Mouse (Mus musculus): ENCODE data around the gene Ecpas. TPM values are rescaled to one million over a fixed set of nuclear protein-coding genes. Genes with fewer than 3 reads are reported as not detected.

The Ecpas gene
- polyA plus RNA-seq, 1 experiment, result 10.4 TPM

DNA sequence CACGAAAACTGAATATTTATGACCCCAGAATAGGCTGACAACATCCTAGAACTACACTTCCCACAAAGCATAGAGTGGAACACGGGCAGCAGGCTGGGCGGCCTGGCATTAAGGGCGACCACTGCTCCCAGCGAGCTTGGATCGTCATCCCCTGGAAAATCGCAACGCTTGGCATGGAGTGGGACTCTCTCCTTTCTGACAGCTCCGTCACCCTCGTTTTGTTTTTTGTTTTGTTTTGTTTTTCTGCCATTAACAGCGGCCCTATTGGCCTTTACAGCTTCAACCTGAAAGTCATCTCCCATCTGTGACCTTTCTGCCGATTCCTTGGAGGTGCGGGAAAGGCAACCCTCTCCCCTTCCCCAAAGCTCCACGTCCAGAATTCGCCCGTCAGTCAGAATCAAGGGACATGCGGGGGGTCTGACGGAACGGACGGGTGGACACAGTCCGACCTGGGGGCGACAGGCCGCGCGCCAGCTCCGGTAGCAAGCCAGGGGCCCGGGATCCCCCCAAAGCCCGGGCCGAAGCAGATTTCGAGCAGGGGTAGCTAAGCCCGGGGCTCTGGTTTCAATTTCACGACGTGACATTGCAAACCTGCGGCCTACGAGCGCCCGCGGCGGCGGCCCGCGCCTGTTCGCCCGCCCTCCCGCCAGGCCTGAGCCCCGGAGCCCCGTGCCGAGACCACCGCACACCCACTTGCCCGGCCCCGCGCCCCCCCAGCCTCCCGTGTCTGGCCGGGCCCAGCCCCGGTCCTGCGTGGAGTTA lies 1.3 kb downstream of the Ecpas start:
- DNase-seq, result peak; percentile 62
- H3K27me3 ChIP-seq (replicated peaks; ENCODE audit: control insufficient read depth, insufficient read depth, low read length), result no peaks in the 10 kb centered on the region
- peak overlapping the region; percentile 78 for H3K27ac ChIP-seq (ENCODE audit: insufficient read depth, low read depth, low read length)
- H3K4me1 ChIP-seq (ENCODE audit: control insufficient read depth, insufficient read depth, low read length), result peaks cover 3% of the 10 kb centered on the region; the same call in 1 of the 2 replicates
- peak overlapping the region; percentile 68 for H3K4me3 ChIP-seq (ENCODE audit: insufficient read depth, low read depth, low read length)
- TF ChIP-seq CTCF (conservative IDR thresholded peaks at IDR 0.05; ENCODE audit: insufficient read depth, insufficient read length, low read depth, low read length) (no peak), POLR2A (IDR thresholded peaks at IDR 0.05; ENCODE audit: low read depth, low read length) (no peak)
- H3K36me3 ChIP-seq (ENCODE audit: control insufficient read depth, insufficient read depth, low read length), result no peaks in the 10 kb centered on the region
- under 1% methylated on average over 55 of the region's 56 CpGs for WGBS

DNA sequence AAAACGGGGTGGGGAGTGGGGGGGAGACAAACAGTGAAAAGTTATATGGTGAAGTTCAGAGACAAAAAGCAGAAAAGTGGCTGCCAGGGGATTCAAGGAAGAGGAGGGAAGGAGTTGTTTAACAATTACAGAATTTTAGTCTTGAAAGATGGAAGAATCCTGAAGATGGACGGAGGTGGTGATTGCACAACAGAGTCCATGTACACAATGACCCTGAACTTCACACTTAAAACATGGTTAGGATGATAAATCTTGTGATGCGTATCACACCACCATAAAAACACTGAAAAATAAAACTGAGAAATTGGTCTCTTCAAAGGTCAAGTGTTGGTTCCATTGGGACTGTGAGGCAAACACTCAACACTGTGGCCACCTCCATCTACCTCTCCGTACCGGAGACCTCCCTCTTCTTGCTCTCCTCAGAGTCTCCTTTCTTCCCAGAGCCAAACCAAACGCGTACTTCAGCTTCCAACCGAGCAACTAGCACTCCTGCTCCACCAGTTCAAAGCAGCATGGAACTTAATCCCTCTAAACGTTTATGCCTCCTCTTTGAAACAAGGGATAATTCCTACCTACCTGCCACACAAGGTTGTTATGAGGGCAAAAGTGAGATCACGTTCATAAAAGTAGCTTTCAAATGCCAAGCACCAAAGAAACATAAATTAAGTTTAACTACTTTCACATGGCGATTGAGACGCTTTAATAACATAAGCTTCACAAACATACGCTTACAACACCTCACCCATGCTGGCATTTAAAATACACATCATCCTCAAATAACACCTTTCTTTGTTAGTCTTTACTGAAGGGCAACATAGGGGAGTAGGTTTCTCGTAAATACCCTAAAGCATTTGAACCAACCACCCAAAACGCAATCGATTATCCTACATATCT lies 2.1 kb downstream of the Ecpas start:
- TF ChIP-seq CTCF (conservative IDR thresholded peaks at IDR 0.05; ENCODE audit: insufficient read depth, insufficient read length, low read depth, low read length) (no peak), POLR2A (IDR thresholded peaks at IDR 0.05; ENCODE audit: low read depth, low read length) (no peak)
- WGBS, result 34% methylated on average over 16 of the region's 16 CpGs
- Histone ChIP-seq H3K4me1 (ENCODE audit: control insufficient read depth, insufficient read depth, low read length) (peaks cover 3% of the 10 kb centered on the region; the same call in 1 of the 2 replicates), H3K4me3 (ENCODE audit: insufficient read depth, low read depth, low read length) (peak overlapping the region; percentile 68; the same call in 1 of the 2 replicates), H3K36me3 (ENCODE audit: control insufficient read depth, insufficient read depth, low read length) (no peaks in the 10 kb centered on the region), H3K27me3 (replicated peaks; ENCODE audit: control insufficient read depth, insufficient read depth, low read length) (no peaks in the 10 kb centered on the region), H3K27ac (ENCODE audit: insufficient read depth, low read depth, low read length) (peak overlapping the region; percentile 78; the same call in 1 of the 2 replicates)
- no peak for DNase-seq

DNA sequence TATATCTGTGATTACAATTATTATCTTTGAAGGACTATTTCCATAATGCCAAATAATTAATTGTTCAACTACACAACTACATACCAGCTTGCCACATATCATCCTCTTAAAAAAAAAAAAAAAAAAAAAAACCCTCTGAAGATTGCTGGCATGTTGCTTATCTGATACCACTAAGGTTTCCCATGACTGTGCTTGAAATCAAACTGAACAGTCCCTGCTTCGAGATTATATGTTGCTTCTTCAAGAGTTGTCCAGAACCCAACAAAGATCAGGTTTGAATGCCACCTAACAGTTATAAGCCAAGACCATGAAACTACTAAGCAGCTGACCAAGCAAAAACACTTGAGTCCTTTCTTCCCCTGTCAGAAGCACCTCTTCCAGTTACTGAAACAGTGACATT lies 5.1 kb downstream of the Ecpas start:
- Histone ChIP-seq H3K4me1 (ENCODE audit: control insufficient read depth, insufficient read depth, low read length) (peaks cover 12% of the 10 kb centered on the region; the same call in 1 of the 2 replicates), H3K27ac (ENCODE audit: insufficient read depth, low read depth, low read length) (no peak overlapping the region), H3K27me3 (replicated peaks; ENCODE audit: control insufficient read depth, insufficient read depth, low read length) (no peaks in the 10 kb centered on the region), H3K4me3 (ENCODE audit: insufficient read depth, low read depth, low read length) (no peak overlapping the region), H3K36me3 (ENCODE audit: control insufficient read depth, insufficient read depth, low read length) (no peaks in the 10 kb centered on the region)
- no peak for DNase-seq
- whole genome bisulfite sequencing, result 76% methylated on average over 1 of the region's 1 CpGs
- no peak for TF ChIP-seq CTCF (conservative IDR thresholded peaks at IDR 0.05; ENCODE audit: insufficient read depth, insufficient read length, low read depth, low read length)
- no peak for TF ChIP-seq POLR2A (IDR thresholded peaks at IDR 0.05; ENCODE audit: low read depth, low read length)

DNA sequence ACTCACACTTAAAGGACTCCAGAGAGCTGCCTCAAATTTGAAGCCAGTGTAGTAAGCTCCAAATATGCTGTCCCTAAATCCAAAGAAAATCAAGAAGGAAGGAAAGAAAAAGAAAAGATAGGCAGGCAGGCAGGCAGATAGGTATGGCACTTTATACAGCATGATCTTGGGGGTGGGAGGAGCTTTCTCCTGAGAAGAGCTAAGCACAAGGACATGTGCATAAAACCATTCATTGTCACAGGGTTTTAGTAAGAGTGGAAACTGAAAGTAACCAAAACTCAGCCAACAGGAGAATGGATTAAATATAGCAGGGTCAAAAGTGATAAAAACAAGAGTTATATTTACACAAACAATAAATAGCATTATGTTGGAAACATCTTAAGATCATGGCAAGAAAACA lies 14.2 kb downstream of the Ecpas start:
- Histone ChIP-seq H3K27ac (ENCODE audit: insufficient read depth, low read depth, low read length) (no peak overlapping the region; the same call in 1 of the 2 replicates), H3K27me3 (replicated peaks; ENCODE audit: control insufficient read depth, insufficient read depth, low read length) (no peaks in the 10 kb centered on the region), H3K4me1 (ENCODE audit: control insufficient read depth, insufficient read depth, low read length) (peaks cover 15% of the 10 kb centered on the region; the same call in 1 of the 2 replicates), H3K4me3 (ENCODE audit: insufficient read depth, low read depth, low read length) (no peak overlapping the region), H3K36me3 (ENCODE audit: control insufficient read depth, insufficient read depth, low read length) (no peaks in the 10 kb centered on the region)
- peak; percentile 27 for DNase-seq
- no peak for TF ChIP-seq POLR2A (IDR thresholded peaks at IDR 0.05; ENCODE audit: low read depth, low read length)
- TF ChIP-seq CTCF (conservative IDR thresholded peaks at IDR 0.05; ENCODE audit: insufficient read depth, insufficient read length, low read depth, low read length), result no peak

DNA sequence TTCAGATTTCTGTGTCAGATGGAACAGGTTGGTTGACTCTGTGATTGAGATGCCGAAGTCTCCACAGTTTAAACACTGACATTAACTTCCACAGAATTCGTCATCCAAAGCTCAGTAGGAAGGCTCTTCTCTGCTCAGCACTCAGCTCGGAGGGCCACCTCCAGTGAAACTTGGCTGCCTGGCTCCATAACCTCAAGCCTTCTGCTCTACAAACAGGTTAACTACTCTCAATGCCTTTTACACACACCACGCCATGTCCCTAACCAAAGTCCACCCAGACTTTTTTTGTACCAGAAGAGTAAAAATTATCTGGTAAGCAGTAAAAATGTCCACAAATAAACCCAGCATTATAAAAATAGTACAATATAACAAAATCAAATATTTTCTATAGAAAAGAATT lies 15.1 kb downstream of the Ecpas start:
- no peak overlapping the region for H3K4me3 ChIP-seq (ENCODE audit: insufficient read depth, low read depth, low read length)
- no peak for TF ChIP-seq CTCF (conservative IDR thresholded peaks at IDR 0.05; ENCODE audit: insufficient read depth, insufficient read length, low read depth, low read length)
- TF ChIP-seq POLR2A (IDR thresholded peaks at IDR 0.05; ENCODE audit: low read depth, low read length), result no peak
- H3K36me3 ChIP-seq (ENCODE audit: control insufficient read depth, insufficient read depth, low read length), result no peaks in the 10 kb centered on the region
- WGBS, result 63% methylated on average over 4 of the region's 4 CpGs
- no peak overlapping the region for H3K27ac ChIP-seq (ENCODE audit: insufficient read depth, low read depth, low read length)
- peak; percentile 24 for DNase-seq
- H3K4me1 ChIP-seq (ENCODE audit: control insufficient read depth, insufficient read depth, low read length), result peaks cover 7% of the 10 kb centered on the region; the same call in 1 of the 2 replicates
- H3K27me3 ChIP-seq (replicated peaks; ENCODE audit: control insufficient read depth, insufficient read depth, low read length), result no peaks in the 10 kb centered on the region

DNA sequence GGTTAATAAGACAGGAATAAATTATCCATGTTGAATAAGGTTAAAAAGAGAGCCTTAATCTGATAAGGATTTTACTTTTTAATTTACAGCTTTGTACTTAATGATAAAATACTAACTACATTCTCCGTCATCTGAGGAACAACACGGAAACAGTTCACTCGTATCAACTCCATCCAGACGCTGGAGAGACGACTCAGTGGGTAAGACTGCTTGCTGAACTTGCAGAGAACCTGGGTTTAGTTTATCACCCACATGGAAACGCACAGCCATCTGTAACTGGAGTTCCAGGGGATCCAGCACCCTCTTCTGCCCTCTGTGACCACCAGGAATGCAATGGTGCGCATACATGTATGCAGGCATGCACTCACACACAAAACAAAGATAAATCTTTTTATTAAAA lies 18.1 kb downstream of the Ecpas start:
- no peak overlapping the region for H3K4me3 ChIP-seq (ENCODE audit: insufficient read depth, low read depth, low read length)
- H3K4me1 ChIP-seq (ENCODE audit: control insufficient read depth, insufficient read depth, low read length), result peaks cover 7% of the 10 kb centered on the region; the same call in 1 of the 2 replicates
- H3K27ac ChIP-seq (ENCODE audit: insufficient read depth, low read depth, low read length), result no peak overlapping the region
- 74% methylated on average over 7 of the region's 7 CpGs for WGBS
- DNase-seq, result no peak
- H3K36me3 ChIP-seq (ENCODE audit: control insufficient read depth, insufficient read depth, low read length), result no peaks in the 10 kb centered on the region
- TF ChIP-seq POLR2A (IDR thresholded peaks at IDR 0.05; ENCODE audit: low read depth, low read length), result no peak
- no peak for TF ChIP-seq CTCF (conservative IDR thresholded peaks at IDR 0.05; ENCODE audit: insufficient read depth, insufficient read length, low read depth, low read length)
- H3K27me3 ChIP-seq (replicated peaks; ENCODE audit: control insufficient read depth, insufficient read depth, low read length), result no peaks in the 10 kb centered on the region

All from kidney, adult 2 months (tissue).